Mouse (Mus musculus): ENCODE measurements around the gene Cx3cr1.

Gene Cx3cr1

DNA sequence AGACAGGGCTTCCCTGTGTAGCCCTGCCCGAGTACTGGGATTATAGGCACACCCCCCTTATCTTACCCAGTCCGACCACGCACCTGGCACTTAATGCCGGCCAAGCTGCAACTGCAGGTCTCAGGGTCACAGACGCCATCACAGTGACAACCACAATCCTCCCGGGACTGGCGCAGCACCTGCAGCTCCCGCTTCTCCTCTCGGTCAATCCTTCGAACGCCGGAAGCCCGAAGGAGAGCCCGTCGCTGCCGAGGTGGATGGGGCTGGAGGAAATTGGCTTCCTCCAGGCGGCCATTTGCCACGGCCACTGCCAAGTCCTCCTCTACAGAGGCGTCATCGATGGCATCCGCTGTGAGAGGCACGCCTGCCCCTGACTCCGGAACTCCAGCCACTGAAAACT, 96.4 kb downstream of the Cx3cr1 start:
- no peak for DNase-seq

DNA sequence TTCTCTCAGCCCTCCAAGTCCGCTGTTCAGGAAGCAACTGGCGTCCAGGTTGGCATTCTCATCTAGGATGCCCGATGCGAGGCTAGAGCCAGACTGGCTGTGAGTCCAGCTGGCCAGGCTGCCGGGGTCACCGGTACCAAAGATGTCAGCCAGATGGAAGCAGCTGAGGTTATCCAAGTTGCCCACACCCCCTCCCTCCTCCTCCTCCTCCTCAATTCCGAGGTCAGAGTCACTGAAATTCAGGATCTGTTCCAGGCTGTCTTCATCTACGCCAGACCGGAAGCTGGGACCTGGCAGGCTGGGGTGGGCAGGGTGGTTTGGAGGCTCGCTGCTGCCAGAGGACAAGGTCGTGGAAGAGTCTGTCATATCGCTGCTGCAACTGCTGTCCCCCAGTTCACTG, 97.1 kb downstream of the Cx3cr1 start:
- peak in 1 of 2 experiments; percentile 52 for DNase-seq

DNA sequence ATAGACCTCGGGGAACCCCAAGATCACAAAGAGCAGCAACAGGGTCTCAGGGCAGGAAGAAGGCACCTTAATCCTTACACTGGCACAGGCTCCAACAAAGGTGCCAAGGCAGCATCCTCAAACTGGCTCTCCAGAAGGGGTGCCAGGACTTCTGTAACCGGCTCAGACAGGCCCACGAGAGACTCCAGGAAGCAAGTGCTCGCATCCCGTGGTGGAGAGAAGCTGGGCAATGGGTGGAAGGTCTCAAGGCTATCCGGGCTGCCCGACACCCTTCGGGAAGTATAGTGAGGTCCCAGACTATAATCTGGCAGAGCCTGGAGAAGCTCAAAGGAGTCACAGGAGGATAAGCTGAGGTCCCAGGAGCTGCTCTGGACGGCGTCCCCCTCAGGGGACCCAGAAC, 97.5 kb downstream of the Cx3cr1 start:
- DNase-seq: no peak

DNA sequence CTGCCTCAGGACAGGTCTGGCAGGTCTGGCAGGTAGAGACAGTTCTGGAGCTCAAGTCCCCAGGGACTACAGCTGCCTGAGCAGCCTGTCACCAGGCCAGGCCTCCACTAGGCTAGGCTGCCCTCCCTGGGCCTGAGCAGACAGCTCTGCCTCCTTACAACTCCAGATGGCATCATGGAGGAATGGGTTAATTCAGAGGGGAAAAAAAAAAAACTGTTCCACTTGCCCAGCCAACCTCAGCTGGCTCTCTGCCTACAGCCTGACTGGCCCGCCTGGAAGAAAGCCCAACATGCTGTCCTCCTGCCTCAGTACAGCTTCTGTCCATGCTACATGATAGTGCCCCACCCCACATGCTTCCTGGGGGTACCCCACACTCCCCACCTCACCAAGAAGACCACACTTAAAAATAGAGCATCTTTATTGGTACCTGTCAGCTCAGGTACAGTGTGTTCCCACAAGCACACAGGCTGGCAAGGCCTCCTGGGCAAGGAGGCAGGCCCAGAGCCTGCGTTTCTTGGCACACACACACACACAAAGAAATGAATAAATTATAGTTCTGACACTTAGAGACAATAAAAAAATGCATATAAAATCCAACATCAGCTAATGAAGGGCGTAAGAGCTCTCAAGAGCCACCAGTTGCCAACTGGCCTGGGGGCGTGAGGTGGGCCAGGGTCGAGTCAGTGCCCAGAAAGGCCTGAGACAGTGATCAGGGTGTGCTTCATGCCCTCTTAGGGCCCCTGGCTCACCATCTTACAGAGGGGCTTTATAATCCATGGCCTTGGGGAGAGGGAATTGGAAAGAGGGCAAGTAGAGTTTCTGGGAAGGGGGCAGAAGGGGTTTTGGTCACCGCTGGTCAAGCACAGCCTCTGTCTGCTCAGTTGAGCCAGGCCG, 98.7 kb downstream of the Cx3cr1 start:
- DNase-seq: peak in 1 of 2 experiments; percentile 45

DNA sequence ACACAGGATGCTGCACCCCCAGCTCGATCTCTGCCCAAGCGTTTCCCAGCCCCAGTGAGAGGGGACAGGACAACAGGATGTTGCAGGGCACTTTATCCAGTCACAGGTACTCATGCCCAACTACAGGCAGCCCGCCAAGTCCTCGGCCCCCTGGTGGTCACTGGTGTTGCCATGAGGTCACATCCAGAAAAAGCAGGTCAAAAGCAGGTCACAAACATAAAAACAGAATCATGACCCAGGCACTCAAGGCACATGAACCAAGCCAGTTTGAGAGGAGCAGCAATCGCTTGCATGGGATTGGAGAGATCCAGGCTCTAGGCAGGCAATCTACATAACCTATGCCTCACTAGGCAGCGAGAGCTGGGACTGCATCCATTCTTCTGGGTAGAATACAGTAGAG, 99.5 kb downstream of the Cx3cr1 start:
- peak; percentile 80 to 85 for DNase-seq

DNA sequence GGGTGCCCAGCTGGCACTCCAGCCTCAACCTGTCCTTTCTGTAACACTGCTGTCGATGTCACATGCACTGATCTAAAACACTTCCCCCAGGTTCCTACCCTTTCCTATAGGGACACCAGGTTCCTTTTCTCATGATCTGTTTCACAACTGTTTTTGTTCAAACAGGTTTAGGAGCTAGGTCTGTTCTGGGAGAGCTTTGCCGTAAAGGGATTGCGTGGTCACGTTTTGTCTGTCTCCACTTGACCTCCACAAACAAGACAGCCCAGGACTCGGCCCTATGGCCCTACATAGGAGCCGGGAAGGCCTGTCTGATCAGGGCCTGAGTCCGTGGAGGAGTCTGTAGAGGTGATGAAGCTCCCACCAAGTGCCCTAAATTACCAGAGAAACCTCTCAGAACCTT, 99.9 kb downstream of the Cx3cr1 start:
- no peak for DNase-seq

DNA sequence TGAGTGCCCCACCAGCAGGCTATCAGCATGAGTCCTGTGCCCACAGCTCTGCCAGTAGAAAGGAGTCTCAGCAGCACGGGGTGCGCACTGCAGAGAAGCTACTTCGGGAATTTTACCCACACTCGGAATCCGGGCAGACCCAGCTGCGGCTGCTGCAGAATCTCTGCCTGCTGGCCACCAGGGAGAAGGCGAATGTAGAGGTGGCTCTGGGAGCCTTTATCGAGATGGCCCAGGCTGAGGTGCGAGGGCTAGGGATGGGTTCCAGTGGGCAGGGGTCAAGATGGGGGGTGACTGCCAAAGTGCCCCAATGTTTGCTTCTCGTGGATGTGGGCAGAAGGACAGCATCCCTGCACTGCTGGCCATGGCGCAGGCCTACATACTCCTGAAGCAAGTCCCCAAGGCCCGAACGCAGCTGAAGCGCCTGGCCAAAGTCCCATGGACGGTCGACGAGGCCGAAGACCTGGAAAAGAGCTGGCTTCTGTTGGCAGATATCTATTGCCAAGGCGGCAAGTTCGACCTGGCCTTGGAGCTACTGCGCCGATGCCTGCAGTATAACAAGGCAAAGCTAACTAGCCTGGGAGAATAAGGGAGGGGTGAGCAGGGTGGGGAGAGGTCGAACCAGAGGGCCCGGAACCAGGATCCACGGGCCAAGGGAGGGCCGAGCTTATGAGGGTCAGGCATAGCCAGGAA, 103.3 kb downstream of the Cx3cr1 start:
- peak in 1 of 2 experiments; percentile 21 for DNase-seq

DNA sequence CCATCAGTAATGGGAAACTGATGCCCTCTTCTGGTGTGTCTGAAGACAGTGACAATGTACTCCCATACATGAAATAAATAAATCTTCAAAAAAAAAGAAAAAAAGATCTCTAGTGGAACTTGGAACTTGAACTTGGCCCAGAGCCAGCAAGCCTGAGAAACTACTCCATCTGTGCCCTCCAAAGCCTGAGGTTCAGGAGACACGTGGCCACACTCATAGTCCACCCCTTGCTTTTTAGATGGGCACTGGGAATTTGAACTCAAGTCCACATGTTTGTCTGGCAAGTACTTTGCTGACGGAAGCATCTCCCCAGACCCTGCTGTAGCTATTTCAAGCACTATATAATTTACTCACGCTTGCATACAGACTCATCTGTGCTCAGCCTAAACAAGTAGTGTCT, 104.5 kb downstream of the Cx3cr1 start:
- DNase-seq: peak in 1 of 2 experiments; percentile 27

DNA sequence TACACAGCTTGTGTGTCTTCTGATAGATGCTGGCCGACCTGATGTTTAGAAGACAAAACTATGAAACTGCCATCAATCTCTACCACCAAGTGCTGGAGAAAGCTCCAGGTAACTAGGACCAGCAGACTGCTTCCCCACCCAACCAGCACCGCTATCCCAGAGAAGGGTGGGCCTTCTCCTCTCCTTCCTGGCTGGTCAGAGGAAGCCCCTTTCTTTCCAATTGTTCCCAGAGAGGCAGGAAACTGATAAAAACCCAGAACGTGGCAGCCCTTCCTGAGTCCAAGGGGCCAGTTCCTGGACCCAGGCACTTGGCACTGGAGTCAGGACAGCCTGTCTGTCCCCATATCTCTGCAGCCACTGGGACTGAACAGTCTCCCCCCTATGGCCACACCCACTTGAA, 105.5 kb downstream of the Cx3cr1 start:
- peak; percentile 54 to 81 for DNase-seq

DNA sequence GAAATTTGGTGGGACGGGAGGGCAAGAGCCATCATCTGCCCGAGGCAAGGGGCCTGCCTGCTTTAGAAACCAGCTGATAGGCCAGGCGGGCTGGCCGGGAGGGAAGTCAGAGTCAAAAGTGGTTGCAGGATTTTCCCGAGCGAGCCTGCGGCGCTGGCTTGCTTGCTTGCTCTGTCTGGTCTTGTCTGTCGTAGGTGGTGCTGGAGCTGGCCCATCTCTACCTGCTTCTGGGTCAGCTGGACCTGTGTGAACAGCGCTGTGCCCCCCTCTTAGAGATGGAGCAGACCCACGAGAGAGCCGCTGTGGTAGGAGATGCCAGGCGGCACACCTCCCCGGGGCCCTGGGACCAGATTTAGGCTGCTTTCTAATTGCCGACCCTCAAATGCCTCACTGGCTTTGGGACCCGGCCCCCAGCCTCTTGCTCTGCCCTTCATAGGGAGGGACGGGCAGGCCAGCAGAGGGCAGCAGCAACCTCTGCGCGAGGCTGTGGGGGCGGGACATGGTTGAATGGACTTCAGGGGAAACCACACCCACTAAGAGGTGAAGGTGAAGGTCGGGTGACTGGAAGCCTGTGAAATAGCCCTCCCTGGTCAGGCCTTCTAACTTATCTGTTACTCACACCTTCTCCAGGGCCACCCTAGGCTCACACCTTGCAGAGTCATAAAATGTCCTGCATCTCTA, 106.6 kb downstream of the Cx3cr1 start:
- DNase-seq: peak; percentile 77 to 86

DNA sequence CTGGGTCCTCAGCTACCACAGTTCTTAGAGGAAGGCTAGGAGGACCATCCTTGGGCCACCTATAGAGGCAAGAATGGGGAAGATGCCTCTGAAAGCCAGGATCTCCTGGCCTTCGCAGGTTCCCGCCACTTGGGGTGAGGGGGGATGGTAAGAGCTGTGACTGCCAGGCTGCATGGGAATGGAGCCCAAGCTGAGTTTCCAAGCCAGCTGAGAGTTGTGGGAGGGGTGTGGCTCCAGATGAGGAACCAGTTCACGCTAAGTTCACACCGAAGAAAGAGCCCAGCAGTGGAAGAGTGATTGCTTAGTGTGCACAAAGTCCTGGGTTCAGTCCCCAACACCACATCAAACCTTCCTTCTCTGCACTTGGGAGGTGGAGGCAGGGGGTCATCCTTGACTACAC, 107.5 kb downstream of the Cx3cr1 start:
- DNase-seq: peak in 1 of 2 experiments; percentile 23

DNA sequence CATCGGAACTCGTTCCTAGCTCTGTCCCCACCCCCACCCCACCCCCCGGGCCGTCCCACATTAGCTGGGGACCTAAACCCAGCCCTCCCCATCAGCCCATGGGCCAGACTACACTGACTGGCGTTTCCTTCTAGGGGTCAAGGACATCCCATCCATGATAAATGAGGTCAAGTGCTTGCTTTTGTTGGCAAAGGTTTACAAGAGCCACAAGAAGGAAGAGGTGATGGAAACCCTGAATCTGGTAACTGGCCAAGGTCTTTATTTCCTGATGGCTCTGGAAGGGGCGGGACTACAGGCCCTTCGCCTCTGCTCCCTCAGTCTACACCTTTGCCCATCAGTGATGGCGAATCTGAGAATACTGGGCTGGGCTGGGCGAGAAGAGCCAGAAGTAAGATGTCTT, 110.8 kb downstream of the Cx3cr1 start:
- no peak for DNase-seq

DNA sequence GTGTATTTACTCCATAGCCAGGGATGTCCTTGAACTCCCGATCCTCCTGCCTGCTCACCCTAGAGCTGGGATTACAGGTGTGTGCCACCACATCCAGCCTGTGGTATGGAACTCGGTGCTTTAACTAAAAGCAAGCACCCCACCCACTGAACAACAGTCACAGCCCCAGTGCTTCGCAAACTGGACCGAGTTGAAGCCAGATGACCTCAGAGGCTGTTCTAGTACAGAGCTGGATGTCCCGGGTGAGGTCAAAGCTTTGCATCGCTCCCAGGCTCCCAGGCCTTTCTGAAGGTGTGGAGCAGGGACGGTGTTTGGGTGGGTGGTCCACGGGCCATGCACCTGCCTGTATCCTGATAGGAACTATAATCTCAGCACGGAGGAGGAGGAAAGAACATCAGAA, 118.3 kb downstream of the Cx3cr1 start:
- no peak for DNase-seq

DNA sequence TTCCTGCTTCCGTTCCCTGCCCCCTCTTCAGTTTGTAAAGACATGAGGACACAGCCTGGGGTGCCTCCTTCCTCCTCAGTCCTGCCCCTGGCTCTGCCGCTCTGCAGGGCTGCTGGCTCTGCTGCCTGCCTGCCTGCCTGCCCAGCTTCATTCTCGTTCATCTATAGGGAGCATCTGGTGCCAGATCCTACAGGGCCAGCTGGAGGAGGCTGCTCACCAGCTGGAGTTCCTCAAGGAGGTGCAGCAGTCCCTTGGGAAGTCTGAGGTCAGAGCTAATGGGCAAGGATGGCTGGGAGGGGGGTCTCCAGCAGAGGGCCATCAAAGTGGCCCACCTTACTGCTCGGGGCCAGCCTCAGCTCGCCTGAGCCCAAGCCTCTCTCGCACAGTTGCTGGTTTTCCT, 119.2 kb downstream of the Cx3cr1 start:
- DNase-seq: peak; percentile 36 to 78

DNA sequence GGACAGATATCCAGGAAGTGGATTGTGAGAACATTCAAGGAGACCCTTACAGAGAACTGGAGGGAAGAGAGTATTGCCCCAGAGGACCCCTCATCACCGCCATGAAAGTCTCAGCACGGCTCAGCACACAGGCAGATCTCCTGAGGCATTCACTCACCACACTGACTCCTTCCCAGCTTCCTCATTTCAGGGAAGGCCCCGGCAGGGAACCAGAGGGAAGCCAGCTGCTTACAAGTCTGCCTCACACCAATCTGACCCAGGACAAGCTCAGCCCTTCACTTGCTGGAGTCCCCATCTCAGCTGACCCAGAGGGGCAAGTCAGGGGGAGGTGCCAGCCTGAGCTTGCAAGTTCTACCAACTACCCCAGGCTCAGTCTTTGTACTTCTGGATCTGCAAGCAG, 120.9 kb downstream of the Cx3cr1 start:
- DNase-seq: peak; percentile 31 to 53

DNA sequence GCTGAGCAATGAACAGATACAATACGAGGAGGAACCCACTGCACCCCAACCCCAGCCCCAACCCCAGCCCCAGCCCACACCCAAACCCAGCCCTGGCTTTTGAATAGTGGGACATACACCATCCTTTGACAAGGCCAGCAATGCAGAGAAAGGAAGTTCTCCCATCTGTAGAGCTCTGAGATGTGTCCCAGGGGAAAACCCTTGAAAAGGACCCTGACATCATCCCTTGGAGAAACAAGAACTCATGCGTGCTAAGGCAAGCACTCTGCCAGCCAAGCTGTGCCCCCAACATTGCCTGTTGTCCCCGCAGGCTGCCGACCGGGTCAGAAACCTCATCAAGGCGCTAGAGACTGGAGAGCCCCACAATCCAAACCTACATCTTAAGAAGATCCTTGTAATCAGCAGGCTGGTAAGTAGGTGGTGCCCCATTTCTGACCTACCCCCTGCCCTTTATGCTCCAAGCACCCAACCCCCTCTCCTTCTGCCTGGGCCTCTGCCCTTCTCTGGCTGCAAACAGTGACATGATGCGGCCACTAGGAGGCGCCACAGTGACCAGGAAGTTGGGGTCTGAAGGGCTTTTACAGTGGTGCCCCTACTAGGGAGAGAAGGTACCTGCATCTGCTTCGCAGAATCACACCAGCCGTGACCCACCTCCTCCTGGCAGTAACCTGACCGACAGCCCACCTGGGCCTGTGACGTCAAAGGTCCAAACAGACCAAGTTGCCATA, 124.3 kb downstream of the Cx3cr1 start:
- peak in 1 of 2 experiments; percentile 54 for DNase-seq

DNA sequence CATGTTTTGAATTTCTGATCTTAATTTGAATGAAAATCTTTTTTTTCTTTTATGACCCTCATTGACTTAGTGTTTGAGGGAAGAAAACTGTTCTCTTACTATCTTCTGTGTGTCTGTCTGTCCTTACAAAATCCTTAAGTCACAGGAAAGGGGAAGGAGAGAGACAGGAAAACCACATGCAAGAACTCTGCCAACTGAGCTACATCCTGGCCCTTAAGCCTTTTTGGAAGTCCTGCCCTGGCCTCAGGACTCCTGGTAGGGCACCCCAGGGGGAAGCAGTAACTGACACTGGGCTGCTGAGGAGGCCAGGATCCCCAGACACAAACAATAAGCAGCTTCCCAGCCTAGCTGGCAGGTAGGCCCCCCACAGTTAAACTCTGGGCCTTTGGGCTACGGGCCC, 126.4 kb downstream of the Cx3cr1 start:
- DNase-seq: no peak

DNA sequence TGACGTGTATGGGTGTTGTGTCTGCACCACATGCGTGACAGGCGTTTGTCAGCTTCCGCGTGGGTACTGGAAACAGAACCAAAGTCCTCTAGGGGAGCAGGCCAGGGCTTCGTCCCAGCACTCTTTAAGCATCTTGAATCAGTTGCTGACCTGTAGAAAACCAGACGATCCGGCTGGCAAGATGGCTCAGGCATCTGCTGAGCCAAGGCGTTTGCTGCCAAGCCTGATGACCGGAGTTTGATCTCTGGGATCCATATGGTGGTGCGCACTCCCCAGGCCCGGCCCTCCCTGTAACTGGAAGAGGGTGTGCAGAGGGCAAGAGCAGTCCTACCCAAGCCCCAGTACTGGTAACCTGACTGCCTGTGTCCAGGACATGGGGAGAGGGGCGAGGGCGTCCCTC, 127.8 kb downstream of the Cx3cr1 start:
- no peak for DNase-seq

DNA sequence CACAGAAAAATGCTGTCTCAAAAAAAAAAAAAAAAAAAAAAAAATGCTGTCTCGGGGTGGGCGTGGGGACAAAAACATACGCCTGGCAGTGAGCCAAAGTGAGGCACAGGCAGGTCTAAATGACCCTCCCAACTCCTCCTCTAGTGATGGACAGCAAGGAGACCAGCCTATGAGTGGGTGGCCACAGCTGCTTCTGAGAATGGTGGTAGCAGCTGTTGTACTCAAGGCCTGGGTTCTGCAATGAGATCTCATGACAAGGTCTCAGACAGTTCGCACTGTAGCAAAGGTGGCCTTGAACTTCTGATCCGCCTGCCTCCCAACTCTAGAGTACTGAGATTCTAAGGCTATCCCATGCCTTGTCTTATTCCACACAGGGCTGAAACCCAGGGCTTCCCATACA, 128.3 kb downstream of the Cx3cr1 start:
- DNase-seq: no peak

DNA sequence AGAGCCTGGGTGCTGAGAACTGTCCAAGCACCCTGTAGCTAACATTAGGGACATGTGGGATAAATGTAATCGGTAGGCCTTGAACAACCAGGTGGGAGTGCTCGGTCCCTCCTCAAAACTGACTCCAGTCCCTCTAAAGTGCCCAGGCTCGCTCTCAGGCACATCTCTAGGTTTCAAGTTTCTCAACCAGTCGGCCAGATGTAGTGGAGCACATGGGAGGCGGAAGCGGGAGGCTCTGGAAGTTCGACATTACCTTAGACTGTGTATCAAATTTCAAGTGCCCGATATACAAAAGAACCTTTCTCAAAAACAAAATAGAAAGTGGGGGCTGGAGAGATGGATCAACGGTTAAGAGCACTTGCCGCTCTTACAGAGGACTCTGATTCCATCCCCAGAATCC, 130.0 kb downstream of the Cx3cr1 start:
- no peak for DNase-seq

DNA sequence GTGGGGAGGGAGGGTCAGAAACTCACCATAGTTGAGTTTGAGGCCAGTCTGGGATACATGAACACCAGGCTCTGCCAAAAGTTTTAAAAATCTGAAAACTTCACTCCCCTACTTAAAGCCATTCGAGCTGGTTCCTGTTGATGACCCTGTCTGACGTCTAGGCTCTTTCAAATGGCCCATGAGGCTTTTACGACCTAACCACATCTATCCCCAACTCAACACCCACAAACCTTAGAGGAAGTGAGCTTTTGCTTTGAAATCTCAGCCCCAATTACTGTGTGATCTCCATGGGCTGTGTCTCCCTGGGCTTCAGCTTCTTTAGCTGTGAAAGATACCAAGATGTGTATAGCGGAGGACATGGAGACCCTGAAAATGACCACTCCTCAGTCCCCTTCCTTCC, 131.2 kb downstream of the Cx3cr1 start:
- DNase-seq: no peak

DNA sequence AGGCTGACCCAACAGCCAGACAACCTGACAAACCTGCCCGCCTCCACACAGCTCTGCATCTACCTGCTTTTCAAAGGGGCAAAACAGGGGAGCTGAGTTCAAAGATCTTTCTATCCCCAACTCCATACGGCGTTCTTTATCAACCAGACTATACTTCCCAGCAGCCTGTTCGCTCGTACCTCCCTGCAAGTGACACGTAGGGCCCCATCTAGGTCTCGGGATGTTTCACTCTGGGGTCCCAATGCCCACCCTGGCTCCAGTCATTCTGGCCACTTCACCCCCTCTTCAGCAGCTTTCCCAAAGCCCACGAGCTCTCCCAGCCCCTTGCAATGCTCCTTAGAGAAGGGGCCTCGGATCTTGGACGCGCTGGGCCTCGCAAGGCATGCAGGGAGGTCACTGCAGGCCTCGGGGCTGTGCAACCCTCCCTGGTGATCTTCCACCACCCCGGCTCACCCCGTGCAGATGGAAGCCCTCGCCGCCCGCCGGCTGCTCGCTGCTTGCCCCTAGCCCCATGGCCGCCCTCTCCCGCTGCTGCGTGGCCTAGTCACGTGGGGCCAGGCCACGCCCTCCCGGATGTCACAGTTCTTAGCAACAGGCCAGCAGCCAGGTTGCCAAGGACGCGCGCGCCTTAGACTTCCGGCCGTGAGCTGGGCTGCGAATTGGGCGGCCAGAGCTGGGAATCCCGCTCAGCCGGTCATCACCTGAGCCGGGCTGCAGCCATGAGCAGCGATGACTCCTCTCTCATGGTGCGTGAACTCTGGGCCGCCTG, 132.5 kb downstream of the Cx3cr1 start, which contains the start of the genes Gorasp1 and Ttc21a:
TSS of gene Gorasp1 (minus strand) at position 561 of the 769 bp plus-strand sequence.
TSS of gene Ttc21a (plus strand) at position 602 of the 769 bp plus-strand sequence.
- DNase-seq: peak; percentile 96

Measured in lung, postnatal 4 days (tissue).